7 mouse cellular contexts compared by ENCODE assay signal in the genomic region with DNA sequence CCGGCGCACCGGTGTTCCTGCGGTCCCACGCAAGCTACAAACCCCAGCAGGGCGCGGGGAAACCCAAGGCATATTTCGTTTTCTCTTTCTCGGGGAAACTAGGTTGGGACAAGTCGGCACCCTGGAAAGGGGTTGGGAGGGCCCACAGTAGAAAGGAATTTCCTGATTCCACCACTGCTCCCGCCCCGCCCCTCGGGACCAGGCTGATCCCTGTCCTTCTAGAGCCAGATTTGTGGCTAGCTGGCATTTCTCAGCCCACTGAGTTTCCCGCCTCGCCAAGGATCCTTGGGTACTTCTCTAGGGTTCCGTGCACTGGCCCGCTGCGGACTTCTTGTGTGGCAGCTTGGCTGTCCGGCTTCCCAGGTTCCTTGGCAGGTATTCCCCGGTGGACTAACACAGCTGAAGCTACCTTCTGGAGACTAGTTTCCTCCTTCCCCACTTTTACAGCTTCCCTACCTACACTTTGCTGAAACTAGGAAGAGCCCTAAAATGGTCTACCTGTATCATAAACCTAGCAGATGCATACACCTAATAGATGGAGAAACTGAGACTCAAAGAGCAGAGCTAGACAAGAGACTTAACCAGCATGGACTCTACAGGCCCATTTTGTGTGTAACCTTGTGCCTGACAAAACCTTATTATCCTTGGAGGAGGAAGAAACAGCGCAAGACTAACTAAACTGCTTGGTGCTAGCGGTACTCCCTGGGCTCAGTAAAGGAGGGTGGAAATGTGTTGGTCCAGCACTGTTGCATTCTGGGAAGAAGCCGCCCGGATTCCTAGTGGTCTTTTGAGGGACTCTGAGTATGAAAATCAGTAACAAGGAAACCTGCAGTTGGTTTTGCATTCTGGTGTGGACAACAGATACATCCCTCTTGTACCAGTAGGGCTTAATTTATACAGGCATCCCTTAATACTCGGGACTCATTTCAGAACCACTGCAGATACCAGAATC. TPM values are rescaled to one million over a fixed set of nuclear protein-coding genes. Genes with fewer than 3 reads are reported as not detected.
A peak's percentile ranks its signal among the peaks of the same experiment; 100 is the strongest.
DNase-seq lines count a peak whose midpoint lies in the region; ATAC-seq and TF ChIP-seq lines count a peak whose summit lies in the region.

No protein-coding gene starts in this region.

- H3K79me2 ChIP-seq in C2C12 (ENCODE audit: control insufficient read depth, insufficient read depth): peaks cover 41% of the 10 kb centered on the region

- H3ac ChIP-seq in C2C12 (ENCODE audit: control insufficient read depth, insufficient read length, low read depth): peak overlapping the region; percentile 83

- WGBS in forebrain, embryonic 14.5 days: 9% methylated on average over 25 of the region's 25 CpGs
- WGBS in midbrain, embryonic 11.5 days: 13% methylated on average over 25 of the region's 25 CpGs

- peak overlapping the region; percentile 93 for H3K4me2 ChIP-seq in forebrain, embryonic 14.5 days (ENCODE audit: low read length)
- H3K4me2 ChIP-seq in midbrain, embryonic 11.5 days: peak overlapping the region; percentile 92

- H3K79me3 ChIP-seq in C2C12 (ENCODE audit: low read depth): peaks cover 38% of the 10 kb centered on the region

- peaks cover 3% of the 10 kb centered on the region for H3K4me1 ChIP-seq in ES-Bruce4 (ENCODE audit: control insufficient read depth, insufficient read depth, low read length)
- H3K4me1 ChIP-seq in forebrain, embryonic 14.5 days (ENCODE audit: control insufficient read depth, insufficient read depth, low read length): peaks cover 9% of the 10 kb centered on the region
- H3K4me1 ChIP-seq in midbrain, embryonic 11.5 days (ENCODE audit: control insufficient read depth, insufficient read depth, low read length): peaks cover 13% of the 10 kb centered on the region

- TF ChIP-seq CTCF in C2C12 (IDR thresholded peaks at IDR 0.05; ENCODE audit: control insufficient read depth, insufficient read depth, insufficient read length) (no peak), ES-Bruce4 (IDR thresholded peaks at IDR 0.05; ENCODE audit: low read depth, low read length) (no peak)

- peak; percentile 13 for ATAC-seq in forebrain, embryonic 14.5 days
- ATAC-seq in midbrain, embryonic 11.5 days (ENCODE audit: low FRiP score): peak; percentile 23

- TF ChIP-seq POLR2A in ES-Bruce4 (IDR thresholded peaks at IDR 0.05; ENCODE audit: insufficient read depth, low read length): no peak

- peak overlapping the region; percentile 88 for H3K9ac ChIP-seq in ES-Bruce4 (ENCODE audit: low read depth, poor library complexity, severe bottlenecking)
- peak overlapping the region; percentile 82 for H3K9ac ChIP-seq in forebrain, embryonic 14.5 days (ENCODE audit: low read length)
- peak overlapping the region; percentile 74 for H3K9ac ChIP-seq in midbrain, embryonic 11.5 days (ENCODE audit: low read length)

- H3K4me3 ChIP-seq in C2C12 (ENCODE audit: insufficient read depth, poor library complexity, severe bottlenecking): peak overlapping the region; percentile 89
- peak overlapping the region; percentile 67 for H3K4me3 ChIP-seq in ES-Bruce4 (ENCODE audit: low read depth, low read length)
- H3K4me3 ChIP-seq in forebrain, embryonic 14.5 days (ENCODE audit: low read depth, low read length): peak overlapping the region; percentile 79
- H3K4me3 ChIP-seq in midbrain, embryonic 11.5 days (ENCODE audit: low read depth, low read length): peak overlapping the region; percentile 78

- no peak overlapping the region for H3K27ac ChIP-seq in ES-Bruce4 (ENCODE audit: insufficient read depth, low read length)
- H3K27ac ChIP-seq in forebrain, embryonic 14.5 days (ENCODE audit: low read depth, low read length): no peak overlapping the region; the same call in 1 of the 2 replicates
- H3K27ac ChIP-seq in midbrain, embryonic 11.5 days (ENCODE audit: low read depth, low read length): peak overlapping the region; percentile 25; the same call in 1 of the 2 replicates

- no peak for TF ChIP-seq EP300 in ES-Bruce4 (IDR thresholded peaks at IDR 0.05; ENCODE audit: insufficient read depth, low read depth, low read length)

- H3K36me3 ChIP-seq in C2C12 (ENCODE audit: control insufficient read depth, insufficient read depth): peaks cover 20% of the 10 kb centered on the region
- H3K36me3 ChIP-seq in ES-Bruce4 (ENCODE audit: control insufficient read depth, insufficient read depth, low read length, poor library complexity, severe bottlenecking): no peaks in the 10 kb centered on the region
- no peaks in the 10 kb centered on the region for H3K36me3 ChIP-seq in forebrain, embryonic 14.5 days (ENCODE audit: control insufficient read depth, insufficient read depth, low read length)
- H3K36me3 ChIP-seq in midbrain, embryonic 11.5 days (ENCODE audit: control insufficient read depth, insufficient read depth, low read length): no peaks in the 10 kb centered on the region

- DNase-seq in forebrain, embryonic 14.5 days (ENCODE audit: low spot score): peak; percentile 34
- peak; percentile 80 to 87 for DNase-seq in kidney, postnatal 4 days
- DNase-seq in midbrain, embryonic 11.5 days (ENCODE audit: low spot score, missing footprints): peak; percentile 93
- no peak for DNase-seq in B cell, adult 2 months
- DNase-seq in thymus, postnatal 25 days: no peak

- no peaks in the 10 kb centered on the region for H3K9me3 ChIP-seq in ES-Bruce4 (replicated peaks; ENCODE audit: control insufficient read depth, insufficient read depth, low read length, poor library complexity, severe bottlenecking)
- H3K9me3 ChIP-seq in forebrain, embryonic 14.5 days (replicated peaks; ENCODE audit: control insufficient read depth, low read length): no peaks in the 10 kb centered on the region
- no peaks in the 10 kb centered on the region for H3K9me3 ChIP-seq in midbrain, embryonic 11.5 days (ENCODE audit: control insufficient read depth, low read length)

- H3K27me3 ChIP-seq in C2C12 (ENCODE audit: control insufficient read depth, insufficient read depth, insufficient read length): no peaks in the 10 kb centered on the region
- no peaks in the 10 kb centered on the region for H3K27me3 ChIP-seq in ES-Bruce4 (ENCODE audit: control insufficient read depth, insufficient read depth, low read length, poor library complexity, severe bottlenecking)
- H3K27me3 ChIP-seq in forebrain, embryonic 14.5 days (replicated peaks; ENCODE audit: control insufficient read depth, insufficient read depth, low read length): no peaks in the 10 kb centered on the region
- H3K27me3 ChIP-seq in midbrain, embryonic 11.5 days (ENCODE audit: control insufficient read depth, insufficient read depth, low read length): no peaks in the 10 kb centered on the region

TF ChIP-seq in C2C12, 6 proteins besides CTCF, POLR2A, EP300 and RAD21:
- TF ChIP-seq USF1 (IDR thresholded peaks at IDR 0.05; ENCODE audit: low read depth) (no peak), MAX (IDR thresholded peaks at IDR 0.05) (no peak), MYOG (IDR thresholded peaks at IDR 0.05; ENCODE audit: control insufficient read depth, extremely low read depth, insufficient read length) (no peak), FOSL1 (IDR thresholded peaks at IDR 0.05; ENCODE audit: insufficient read depth, low read length, poor library complexity, severe bottlenecking) (no peak), MYOD1 (IDR thresholded peaks at IDR 0.05; ENCODE audit: control insufficient read depth, insufficient read length, low read depth) (no peak), CEBPB (IDR thresholded peaks at IDR 0.05; ENCODE audit: low read depth) (no peak)

RNA-seq across cellular contexts. Expression of a gene that starts 0.8 kb away (rescaled TPM):
- polyA plus RNA-seq in C2C12 (2012; fragmentation: generic; extraction: Trizol) (301 TPM), ES-Bruce4 (2011; ENCODE audit: insufficient read depth, insufficient read length, low read depth, missing spikeins) (193 and 203 TPM in 2 replicates)
- polyA plus RNA-seq in forebrain, embryonic 14.5 days (2014; fragmentation: Nextera tagmentation; extraction: Ambion mirVana): 7.1 and 7.3 TPM in 2 replicates
- polyA plus RNA-seq in midbrain, embryonic 11.5 days (2014; fragmentation: Nextera tagmentation; extraction: Ambion mirVana): 17.4 and 19.9 TPM in 2 replicates

Comparison
In these comparisons a context has a peak if more than half of its experiments do, and no peak if none do; other contexts are left out.
1. DNase-seq: peak in forebrain, embryonic 14.5 days (single experiment), kidney, postnatal 4 days (2 of 2) and midbrain, embryonic 11.5 days (single experiment); none in B cell, adult 2 months (0 of 2) and thymus, postnatal 25 days (single experiment).
2. Peak in every context shown above with its lines, with median percentiles within 50 percentile points of each other: H3K4me3 ChIP-seq and H3K9ac ChIP-seq.